Mouse (Mus musculus): Measurements from ENCODE around the gene Sac3d1. TPM values are rescaled to one million over a fixed set of nuclear protein-coding genes. Genes with fewer than 3 reads are reported as not detected.

Gene Sac3d1
- total and polyA plus RNA-seq, 2 experiments = 4.0 to 22.0 TPM

GRCm38 (mm10) chr19:6102169-6102853 lies 16.1 kb downstream of the Sac3d1 start:
- Histone ChIP-seq H3K4me1 (ENCODE audit: control insufficient read depth, insufficient read depth, low read length) (no peaks in the 10 kb centered on the region), H3K27me3 (ENCODE audit: control insufficient read depth, insufficient read depth, low read length) (peaks cover 2% of the 10 kb centered on the region; the same call in 1 of the 2 replicates), H3K79me2 (ENCODE audit: control insufficient read depth, insufficient read depth, low read length) (no peaks in the 10 kb centered on the region), H3K9ac (ENCODE audit: low read depth, low read length) (no peak overlapping the region), H3K27ac (replicated peaks; ENCODE audit: insufficient read depth, low read depth, low read length) (no peak overlapping the region), H3K4me3 (ENCODE audit: insufficient read depth, low read depth, low read length) (no peak overlapping the region), H3K36me3 (ENCODE audit: control insufficient read depth, insufficient read depth, low read length) (no peaks in the 10 kb centered on the region)
- no peak for DNase-seq (ENCODE audit: extremely low read depth, low read depth, low spot score)
- TF ChIP-seq CTCF (IDR thresholded peaks at IDR 0.05; ENCODE audit: low read depth, low read length) (no peak), POLR2A (IDR thresholded peaks at IDR 0.05; ENCODE audit: extremely low read depth, insufficient read depth, low read length) (no peak)
- 69% methylated on average over 6 of the region's 6 CpGs for WGBS

DNA sequence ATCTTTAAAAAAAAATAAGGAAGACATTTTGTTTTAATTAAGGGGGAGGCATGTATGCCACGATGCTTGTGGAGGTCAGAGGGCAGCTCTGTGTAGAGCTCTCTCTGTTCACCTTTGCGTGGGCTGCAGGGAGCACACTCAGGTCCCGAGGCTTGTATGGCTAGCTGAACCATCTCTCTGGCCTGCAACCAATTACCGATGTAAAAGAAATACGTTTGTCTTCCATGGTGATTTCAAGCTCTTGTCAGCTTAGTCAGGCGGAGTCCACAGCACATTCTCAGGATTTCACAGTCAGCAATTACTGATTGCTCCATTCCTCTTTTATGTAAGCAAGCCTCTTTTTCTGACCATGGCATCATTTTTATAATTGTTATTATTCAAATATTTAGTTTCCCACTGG lies 17.3 kb downstream of the Sac3d1 start:
- H3K27me3 ChIP-seq (ENCODE audit: control insufficient read depth, insufficient read depth, low read length) = no peaks in the 10 kb centered on the region
- no peak for DNase-seq (ENCODE audit: extremely low read depth, low read depth, low spot score)
- no peak overlapping the region for H3K4me3 ChIP-seq (ENCODE audit: insufficient read depth, low read depth, low read length)
- H3K27ac ChIP-seq (replicated peaks; ENCODE audit: insufficient read depth, low read depth, low read length) = no peak overlapping the region
- H3K79me2 ChIP-seq (ENCODE audit: control insufficient read depth, insufficient read depth, low read length) = no peaks in the 10 kb centered on the region
- no peaks in the 10 kb centered on the region for H3K4me1 ChIP-seq (ENCODE audit: control insufficient read depth, insufficient read depth, low read length)
- 63% methylated on average over 6 of the region's 6 CpGs for WGBS
- no peak overlapping the region for H3K9ac ChIP-seq (ENCODE audit: low read depth, low read length)
- TF ChIP-seq CTCF (IDR thresholded peaks at IDR 0.05; ENCODE audit: low read depth, low read length) (no peak), POLR2A (IDR thresholded peaks at IDR 0.05; ENCODE audit: extremely low read depth, insufficient read depth, low read length) (no peak)
- H3K36me3 ChIP-seq (ENCODE audit: control insufficient read depth, insufficient read depth, low read length) = no peaks in the 10 kb centered on the region

- Histone ChIP-seq H3K4me1 (ENCODE audit: control insufficient read depth, insufficient read depth, low read length) (no peaks in the 10 kb centered on the region), H3K4me3 (ENCODE audit: insufficient read depth, low read depth, low read length) (no peak overlapping the region), H3K27ac (replicated peaks; ENCODE audit: insufficient read depth, low read depth, low read length) (no peak overlapping the region), H3K79me2 (ENCODE audit: control insufficient read depth, insufficient read depth, low read length) (no peaks in the 10 kb centered on the region), H3K9ac (ENCODE audit: low read depth, low read length) (no peak overlapping the region), H3K36me3 (ENCODE audit: control insufficient read depth, insufficient read depth, low read length) (no peaks in the 10 kb centered on the region), H3K27me3 (ENCODE audit: control insufficient read depth, insufficient read depth, low read length) (no peaks in the 10 kb centered on the region)
- no peak for DNase-seq (ENCODE audit: extremely low read depth, low read depth, low spot score)
- TF ChIP-seq POLR2A (IDR thresholded peaks at IDR 0.05; ENCODE audit: extremely low read depth, insufficient read depth, low read length) = no peak
- TF ChIP-seq CTCF (IDR thresholded peaks at IDR 0.05; ENCODE audit: low read depth, low read length) = no peak
- 77% methylated on average over 3 of the region's 3 CpGs for WGBS
These were observed 20.6 kb downstream of the Sac3d1 start for GRCm38 (mm10) chr19:6097847-6098246.

DNA sequence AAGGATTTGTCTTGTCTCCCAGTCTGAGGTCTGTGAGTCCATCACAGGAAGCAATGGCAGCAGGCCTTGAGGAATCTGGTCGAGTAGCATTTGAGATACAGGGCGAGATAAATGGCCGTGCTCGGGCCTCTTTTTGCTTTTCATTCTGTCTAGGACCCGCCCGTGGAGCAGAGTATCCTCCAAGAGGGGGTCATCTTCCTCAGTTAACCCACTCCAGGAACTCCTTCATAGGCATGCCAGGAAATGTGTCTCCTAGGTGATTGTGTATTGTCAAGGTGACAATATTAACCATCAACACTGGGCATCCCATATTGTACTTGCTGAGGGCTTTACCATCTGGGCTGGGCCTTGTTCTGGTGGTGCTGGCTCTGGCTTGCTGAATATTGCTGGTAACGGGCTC lies 24.3 kb downstream of the Sac3d1 start, which contains the start of gene AC131692.1:
AC131692.1 (plus strand) TSS at position 301 of the 400 bp plus-strand sequence.
- Histone ChIP-seq H3K9ac (ENCODE audit: low read depth, low read length) (no peak within 1 kb of the TSS), H3K4me1 (ENCODE audit: control insufficient read depth, insufficient read depth, low read length) (no peaks in the 10 kb centered on the region), H3K4me3 (ENCODE audit: insufficient read depth, low read depth, low read length) (no peak within 1 kb of the TSS), H3K27ac (replicated peaks; ENCODE audit: insufficient read depth, low read depth, low read length) (no peak within 1 kb of the TSS), H3K79me2 (ENCODE audit: control insufficient read depth, insufficient read depth, low read length) (no peaks in the 10 kb centered on the region), H3K36me3 (ENCODE audit: control insufficient read depth, insufficient read depth, low read length) (no peaks in the 10 kb centered on the region), H3K27me3 (ENCODE audit: control insufficient read depth, insufficient read depth, low read length) (no peaks in the 10 kb centered on the region)
- no peak for DNase-seq (ENCODE audit: extremely low read depth, low read depth, low spot score)
- 91% methylated on average over 7 of the region's 7 CpGs for WGBS
- TF ChIP-seq CTCF (IDR thresholded peaks at IDR 0.05; ENCODE audit: low read depth, low read length) (no peak), POLR2A (IDR thresholded peaks at IDR 0.05; ENCODE audit: extremely low read depth, insufficient read depth, low read length) (no peak)

- TF ChIP-seq CTCF (IDR thresholded peaks at IDR 0.05; ENCODE audit: low read depth, low read length) = no peak
- no peak for TF ChIP-seq POLR2A (IDR thresholded peaks at IDR 0.05; ENCODE audit: extremely low read depth, insufficient read depth, low read length)
- Histone ChIP-seq H3K79me2 (ENCODE audit: control insufficient read depth, insufficient read depth, low read length) (peaks cover 2% of the 10 kb centered on the region; the same call in 1 of the 2 replicates), H3K36me3 (ENCODE audit: control insufficient read depth, insufficient read depth, low read length) (no peaks in the 10 kb centered on the region), H3K4me1 (ENCODE audit: control insufficient read depth, insufficient read depth, low read length) (peaks cover 2% of the 10 kb centered on the region), H3K9ac (ENCODE audit: low read depth, low read length) (no peak overlapping the region), H3K27ac (replicated peaks; ENCODE audit: insufficient read depth, low read depth, low read length) (no peak overlapping the region), H3K4me3 (ENCODE audit: insufficient read depth, low read depth, low read length) (no peak overlapping the region), H3K27me3 (ENCODE audit: control insufficient read depth, insufficient read depth, low read length) (no peaks in the 10 kb centered on the region)
- WGBS = 95% methylated on average over 13 of the region's 13 CpGs
- DNase-seq (ENCODE audit: extremely low read depth, low read depth, low spot score) = no peak
These were observed 29.6 kb downstream of the Sac3d1 start for GRCm38 (mm10) chr19:6088841-6089240.

DNA sequence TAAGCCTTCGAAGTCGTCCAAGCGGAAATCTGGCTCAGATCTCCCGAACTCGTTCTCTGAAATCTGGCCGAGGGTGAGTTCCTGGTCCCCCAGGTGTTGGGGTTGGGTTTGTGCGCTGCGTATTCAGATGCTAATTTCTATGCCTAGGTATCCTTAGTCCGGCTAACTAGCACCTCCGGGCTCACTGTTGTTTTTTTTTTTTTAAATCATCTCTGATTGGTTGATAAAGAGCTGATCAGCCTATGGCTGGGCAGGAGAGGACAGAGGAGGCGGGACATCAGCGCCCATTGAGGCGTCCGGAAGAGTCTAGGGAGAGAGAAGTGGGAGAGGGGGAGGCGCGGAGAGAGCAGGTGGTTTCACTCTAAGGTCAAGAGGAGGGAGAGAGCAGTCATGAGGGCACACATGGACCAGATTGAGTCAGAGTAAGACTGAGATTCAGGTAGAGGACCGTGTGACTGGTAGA lies 33.0 kb downstream of the Sac3d1 start:
- WGBS = 2% methylated on average over 17 of the region's 17 CpGs
- peaks cover 4% of the 10 kb centered on the region for H3K4me1 ChIP-seq (ENCODE audit: control insufficient read depth, insufficient read depth, low read length)
- H3K27ac ChIP-seq (replicated peaks; ENCODE audit: insufficient read depth, low read depth, low read length) = no peak overlapping the region
- TF ChIP-seq POLR2A (IDR thresholded peaks at IDR 0.05; ENCODE audit: extremely low read depth, insufficient read depth, low read length) (no peak), CTCF (IDR thresholded peaks at IDR 0.05; ENCODE audit: low read depth, low read length) (no peak)
- DNase-seq (ENCODE audit: extremely low read depth, low read depth, low spot score) = peak; percentile 59
- peak overlapping the region; percentile 52 for H3K4me3 ChIP-seq (ENCODE audit: insufficient read depth, low read depth, low read length)
- H3K79me2 ChIP-seq (ENCODE audit: control insufficient read depth, insufficient read depth, low read length) = peaks cover 5% of the 10 kb centered on the region; the same call in 1 of the 2 replicates
- no peaks in the 10 kb centered on the region for H3K27me3 ChIP-seq (ENCODE audit: control insufficient read depth, insufficient read depth, low read length)
- H3K36me3 ChIP-seq (ENCODE audit: control insufficient read depth, insufficient read depth, low read length) = peaks cover 2% of the 10 kb centered on the region; the same call in 1 of the 2 replicates
- H3K9ac ChIP-seq (ENCODE audit: low read depth, low read length) = 0 out of 2 replicates have a peak overlapping the region, but pooled peaks have one; percentile 1
